Mouse (Mus musculus) MEL (cell line): ENCODE measurements at regions not wholly inside any gene's neighbourhood (a gene's known extent, or its start where the extent isn't known, plus 50 kb on each side); places are given as distances from the start of the nearest gene placed in this dataset.

ENCODE experiments used
- CTCF ChIP-seq, 3 experiments: IDR thresholded peaks in 2 of 3; conservative IDR thresholded peaks in 1 of 3; 2 replicates each; pipeline ENCODE4 v1.5.1; 2011 to 2012; ENCODE audit warnings: low read length in 3 of 3, low read depth in 2 of 3, mild to moderate bottlenecking in 2 of 3, improper control_type of control experiment in 1 of 3, inconsistent platforms in 1 of 3, mixed read lengths in 1 of 3, moderate library complexity in 1 of 3; ENCODE audit not compliant: control insufficient read depth in 1 of 3, insufficient read depth in 1 of 3, poor library complexity in 1 of 3, severe bottlenecking in 1 of 3
- MAX ChIP-seq: IDR thresholded peaks from 2 replicates; pipeline ENCODE4 v1.6.1; 2011; ENCODE audit warnings: low read length, improper control_type of control experiment
- UBTF ChIP-seq: IDR thresholded peaks from 2 replicates; pipeline ENCODE4 v1.6.1; 2012; ENCODE audit warnings: low read depth, mild to moderate bottlenecking, inconsistent platforms, low read length, improper control_type of control experiment, moderate library complexity, borderline replicate concordance; ENCODE audit not compliant: insufficient read depth

GRCm38 (mm10) chr12:113333399-113333798 is 147.7 kb downstream of the Tmem121 start:
- TF ChIP-seq UBTF (no peak), CTCF (IDR thresholded peaks at IDR 0.05 in 2 of 3, conservative IDR thresholded peaks at IDR 0.05 in 1 of 3; ENCODE audit: control insufficient read depth in 1 of 3, insufficient read depth in 1 of 3, low read depth in 2 of 3, low read length in 3 of 3, poor library complexity in 1 of 3, severe bottlenecking in 1 of 3) (no peak), MAX (no peak)
